Mouse (Mus musculus) small intestine, adult 2 months (tissue): Measurements from ENCODE around the gene Npy2r. TPM values are rescaled to one million over a fixed set of nuclear protein-coding genes. Genes with fewer than 3 reads are reported as not detected.

ENCODE experiments used
- H3K27ac ChIP-seq: fragments of 200-500 bp; 2 replicates; pipeline ENCODE4 v1.5.1; 2012; ENCODE audit warnings: low read depth, low read length, control low read depth, inconsistent platforms; ENCODE audit not compliant: insufficient read depth
- H3K27me3 ChIP-seq: fragments of 200-500 bp; 2 replicates; pipeline ENCODE4 v1.6.1; 2012; ENCODE audit warnings: mild to moderate bottlenecking, moderate library complexity, low read length, inconsistent platforms; ENCODE audit not compliant: control insufficient read depth, insufficient read depth
- H3K36me3 ChIP-seq: fragments of 200-500 bp; 2 replicates; pipeline ENCODE4 v1.6.1; 2012; ENCODE audit warnings: mild to moderate bottlenecking, low read length, control low read depth, inconsistent platforms; ENCODE audit not compliant: control insufficient read depth, insufficient read depth
- H3K4me1 ChIP-seq: fragments of 200-500 bp; 2 replicates; pipeline ENCODE4 v1.6.1; 2012; ENCODE audit warnings: low read length, inconsistent platforms, mixed read lengths; ENCODE audit not compliant: control insufficient read depth, insufficient read depth, insufficient read length
- H3K4me3 ChIP-seq: fragments of 200-500 bp; 2 replicates; pipeline ENCODE4 v1.5.1; 2012; ENCODE audit warnings: low read depth, mild to moderate bottlenecking, control low read depth, inconsistent platforms, low read length, moderate library complexity
- CTCF ChIP-seq: fragments of 200-500 bp; IDR thresholded peaks from 2 replicates; pipeline ENCODE4 v1.5.1; 2012; ENCODE audit warnings: low read depth, mild to moderate bottlenecking, control low read depth, inconsistent platforms, low read length, moderate library complexity, mixed read lengths; ENCODE audit not compliant: insufficient replicate concordance, insufficient read length; ENCODE audit errors: extremely low read depth
- POLR2A ChIP-seq: fragments of 200-500 bp; IDR thresholded peaks from 2 replicates; pipeline ENCODE4 v1.6.1; 2012; ENCODE audit warnings: low read depth, mild to moderate bottlenecking, control low read depth, inconsistent platforms, low read length, moderate library complexity
- WGBS: fragments of 180-500 bp; shearing (Covaris S2); methylation state at CpG from one replicate; pipeline ENCODE4 v1.1.7; 2018; 5-methylcytosine and 5-hydroxymethylcytosine counted together
- polyA plus RNA-seq: library from polyadenylated mRNA; depleted of rRNA; stranded (reverse); fragments of >200 nt; gene quantifications from 2 replicates; pipeline ENCODE4 v1.2.3, GENCODE M21; 2012; rRNA removed

Npy2r gene
- polyA plus RNA-seq, 1 experiment: 0.42 TPM

GRCm38 (mm10) chr3:82524792-82525191 lies 23.1 kb downstream of the Npy2r start:
- TF ChIP-seq POLR2A (no peak), CTCF (no peak)
- WGBS: 89% methylated on average over 1 of the region's 1 CpGs

DNA sequence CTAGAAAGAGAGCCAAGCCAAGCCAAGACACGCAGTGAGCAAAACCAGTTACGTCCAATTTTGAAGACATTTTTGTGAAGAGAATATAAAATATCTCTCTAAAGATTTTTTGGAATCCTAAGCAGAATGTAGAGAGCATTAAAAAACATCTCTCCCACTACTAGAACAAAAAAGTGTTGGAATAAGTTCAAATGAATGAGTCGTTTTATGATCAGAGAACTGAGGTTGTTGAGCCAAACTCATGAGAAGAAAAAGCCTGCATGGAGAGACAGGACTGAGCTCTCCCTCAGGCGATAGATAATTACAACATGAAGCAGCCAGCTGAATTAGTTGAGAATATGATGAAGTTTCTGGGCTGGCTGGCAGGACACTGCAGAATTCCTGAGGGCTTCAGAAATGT lies 49.9 kb downstream of the Npy2r start:
- Histone ChIP-seq H3K4me3 (no peak overlapping the region), H3K4me1 (no peaks in the 10 kb centered on the region), H3K36me3 (no peaks in the 10 kb centered on the region), H3K27ac (no peak overlapping the region), H3K27me3 (no peaks in the 10 kb centered on the region)
- WGBS: 72% methylated on average over 4 of the region's 4 CpGs
- TF ChIP-seq CTCF (no peak), POLR2A (no peak)

More at GRCm38 (mm10) chr3:82524792-82525191, 23.1 kb downstream of the Npy2r start:
- no peak overlapping the region for H3K27ac ChIP-seq
- H3K27me3 ChIP-seq: no peaks in the 10 kb centered on the region
- no peaks in the 10 kb centered on the region for H3K36me3 ChIP-seq
- H3K4me1 ChIP-seq: no peaks in the 10 kb centered on the region
- H3K4me3 ChIP-seq: no peak overlapping the region

Other genes with a start within 250 kb of the Npy2r start
- gene Map9, start 190.0 kb downstream of the Npy2r start, polyA plus RNA-seq: 0.03 TPM in 2 replicates